Mouse (Mus musculus) cortical plate, adult 2 months (tissue): ENCODE measurements around the gene Fyttd1.

Experiments used
- CTCF ChIP-seq: fragments of 200-500 bp; IDR thresholded peaks from 2 replicates; pipeline ENCODE4 v1.5.1; 2011; ENCODE audit warnings: mild to moderate bottlenecking, control low read depth, low read length; ENCODE audit not compliant: insufficient read depth; ENCODE audit errors: extremely low read depth
- POLR2A ChIP-seq: fragments of 200-500 bp; IDR thresholded peaks from 2 replicates; pipeline ENCODE4 v1.6.1; 2011; ENCODE audit warnings: mild to moderate bottlenecking, low read length, control low read depth; ENCODE audit not compliant: insufficient read depth; ENCODE audit errors: extremely low read depth

DNA sequence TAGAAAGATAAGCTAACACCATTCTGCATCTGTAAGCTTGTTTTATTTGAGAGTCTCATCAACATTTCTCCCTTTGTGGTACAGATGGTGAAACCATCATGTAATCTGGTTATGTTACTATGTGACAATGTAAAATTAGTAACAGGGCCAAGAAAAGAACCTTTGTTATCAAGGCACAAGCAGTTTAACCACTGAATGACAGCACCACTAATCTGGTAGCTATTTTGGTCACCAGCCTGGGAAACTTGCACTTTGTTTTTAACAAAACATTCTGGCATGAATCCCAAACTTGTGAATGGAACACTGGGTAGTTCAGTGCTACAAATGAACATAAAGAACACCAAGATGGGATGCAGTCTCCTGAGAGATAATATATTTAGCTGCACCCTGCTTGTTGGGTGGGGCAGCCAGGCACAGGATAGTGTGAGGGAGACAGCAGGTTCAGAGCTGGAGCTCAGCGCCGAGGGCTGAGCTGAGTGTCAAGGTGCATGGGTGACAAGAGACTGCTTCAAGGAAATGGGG is 23.2 kb upstream of the Fyttd1 start:
- TF ChIP-seq CTCF (no peak), POLR2A (no peak)
